Comparison of ENCODE assay signal across 7 mouse cellular contexts in genomic region chr10:59616522-59616921, GRCm38 (mm10). TPM values are rescaled to one million over a fixed set of nuclear protein-coding genes. Genes with fewer than 3 reads are reported as not detected.
DNase-seq lines count a peak whose midpoint lies in the region; ATAC-seq lines count a peak whose summit lies in the region.

Gene Mcu, minus strand, starts transcription at chr10:59616692.

- H3K4me1 ChIP-seq in intestine, embryonic 15.5 days (replicated peaks): peaks cover 12% of the 10 kb centered on the region; the same call in 1 of the 2 replicates
- H3K4me1 ChIP-seq in midbrain, embryonic 10.5 days: peaks cover 28% of the 10 kb centered on the region

- H3K9me3 ChIP-seq in intestine, embryonic 15.5 days: no peaks in the 10 kb centered on the region
- no peaks in the 10 kb centered on the region for H3K9me3 ChIP-seq in midbrain, embryonic 10.5 days (replicated peaks)

- peak within 1 kb of the TSS; percentile 86 for H3K4me2 ChIP-seq in intestine, embryonic 15.5 days (replicated peaks)

- no peaks in the 10 kb centered on the region for H3K27me3 ChIP-seq in intestine, embryonic 15.5 days (replicated peaks)
- H3K27me3 ChIP-seq in midbrain, embryonic 10.5 days (ENCODE audit: low read depth, poor library complexity, severe bottlenecking): 0 out of 2 replicates have a peak, but pooled peaks cover 9% of the 10 kb centered on the region

- peak within 1 kb of the TSS; percentile 94 for H3K9ac ChIP-seq in intestine, embryonic 15.5 days

- ATAC-seq in intestine, embryonic 15.5 days: peak; percentile 99

- peak within 1 kb of the TSS; percentile 91 for H3K27ac ChIP-seq in intestine, embryonic 15.5 days
- H3K27ac ChIP-seq in midbrain, embryonic 10.5 days (replicated peaks): peak within 1 kb of the TSS; percentile 94

- under 1% methylated on average over 36 of the region's 36 CpGs for WGBS in intestine, embryonic 15.5 days
- WGBS in midbrain, embryonic 10.5 days: under 1% methylated on average over 36 of the region's 36 CpGs

- no peaks in the 10 kb centered on the region for H3K36me3 ChIP-seq in intestine, embryonic 15.5 days
- H3K36me3 ChIP-seq in midbrain, embryonic 10.5 days: no peaks in the 10 kb centered on the region

- H3K4me3 ChIP-seq in intestine, embryonic 15.5 days (replicated peaks): peak within 1 kb of the TSS; percentile 92
- peak within 1 kb of the TSS; percentile 91 for H3K4me3 ChIP-seq in midbrain, embryonic 10.5 days

- intact Hi-C loops in left cerebral cortex, postnatal 25 days (cut with DNase I): loop anchor here (2.0 to 5.0 kb wide), 2 partner anchors 86 to 124 kb away; partner anchors contain the start of gene Micu1

- peak; percentile 97 to 99 for DNase-seq in adrenal gland, adult (ENCODE audit: inconsistent age in 2 of 2, low spot score in 1 of 2)
- peak; percentile 97 for DNase-seq in embryo, embryonic 10.5 days (ENCODE audit: low spot score)
- peak; percentile 95 for DNase-seq in gastrocnemius, postnatal 25 days
- peak; percentile 97 to 98 for DNase-seq in left cerebral cortex, postnatal 25 days (ENCODE audit: low spot score in 2 of 2)
- peak; percentile 95 for DNase-seq in midbrain, embryonic 10.5 days (ENCODE audit: low spot score)
- DNase-seq in right cerebral cortex, postnatal 4 days: peak; percentile 95

RNA-seq across cellular contexts. Expression of gene Mcu, which starts in this region (rescaled TPM):
- 10 to 100 TPM; 38.7 to 40.9 TPM for total RNA-seq in gastrocnemius, postnatal 25 days (2021)
- 66.4 and 72.6 TPM in 2 replicates for polyA plus RNA-seq in intestine, embryonic 15.5 days (2015; fragmentation: Nextera tagmentation; extraction: Ambion mirVana)
- 10 to 100 TPM; 37.5 to 38.8 TPM for total RNA-seq in left cerebral cortex, postnatal 25 days (2021)
- polyA plus RNA-seq in midbrain, embryonic 10.5 days (2016; fragmentation: Nextera tagmentation; extraction: Ambion mirVana): 18.5 and 18.6 TPM in 2 replicates

Comparison
In these comparisons a context has a peak if more than half of its experiments do, and no peak if none do; other contexts are left out.
1. Peak in every context shown above with its lines: DNase-seq, ATAC-seq, H3K4me3 ChIP-seq and H3K27ac ChIP-seq.